Mouse (Mus musculus) liver (tissue): ENCODE measurements around the gene Rhbdl3.
"Not testable (repeated sequence)": the region's sequence is repeated elsewhere in the genome, so short reads cannot be mapped to it uniquely, and the experiment has no call there.

Source experiments
- DNase-seq: peaks from one replicate; pipeline ENCODE4 v3.0.0-alpha.2; 2020; ENCODE audit warnings: mixed read lengths

Rhbdl3 gene

DNA sequence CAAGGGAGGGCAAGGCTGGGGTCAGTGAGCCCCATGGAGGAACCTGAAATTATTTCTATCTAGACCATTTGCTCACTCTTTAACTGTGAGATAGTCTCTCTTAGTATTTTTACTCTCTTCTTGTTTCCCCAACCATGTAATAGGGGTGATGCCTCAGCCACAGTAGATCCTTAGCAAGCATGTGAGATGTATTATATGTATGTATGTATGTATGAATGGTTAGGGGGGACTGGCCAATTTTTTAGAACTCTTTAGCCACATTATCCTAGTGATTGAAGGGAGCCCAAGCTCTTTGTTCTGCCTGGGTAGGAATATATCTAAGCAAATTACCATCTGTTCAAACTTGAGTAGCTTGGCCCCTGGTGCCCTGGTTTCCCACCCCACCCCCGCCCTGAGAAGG is 12.8 kb downstream of the Rhbdl3 start:
- DNase-seq, result no peak

DNA sequence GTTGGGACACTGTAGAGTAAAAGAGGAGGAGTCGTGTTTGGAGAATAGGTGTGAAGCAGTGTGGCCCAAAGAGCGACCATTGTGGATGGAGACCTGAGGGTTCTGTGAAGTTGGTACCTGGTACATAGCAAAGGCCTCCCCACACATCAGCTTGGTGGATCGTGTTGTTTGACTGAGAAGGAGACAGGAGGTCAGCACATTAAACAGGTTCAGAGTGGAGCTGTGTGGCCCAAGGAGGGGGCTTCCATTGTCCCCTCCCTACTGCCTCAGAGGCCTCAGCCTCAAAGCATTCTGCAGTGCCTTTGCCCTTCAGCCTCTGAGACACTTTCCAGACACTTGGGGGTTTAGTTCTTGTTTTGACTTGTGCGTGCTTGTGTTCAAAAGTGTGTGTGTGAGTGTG is 13.2 kb downstream of the Rhbdl3 start:
- no peak for DNase-seq

- DNase-seq, result no peak
Observed at GRCm38 (mm10) chr11:80315743-80316639, 15.3 kb downstream of the Rhbdl3 start.

GRCm38 (mm10) chr11:80323255-80323654 is 22.5 kb downstream of the Rhbdl3 start:
- DNase-seq, result peak; percentile 30

GRCm38 (mm10) chr11:80324636-80325035 is 23.9 kb downstream of the Rhbdl3 start:
- DNase-seq, result no peak

- no peak for DNase-seq
Observed at GRCm38 (mm10) chr11:80332709-80333400, 32.1 kb downstream of the Rhbdl3 start.

- no peak for DNase-seq
Observed at GRCm38 (mm10) chr11:80335609-80336350, 35.1 kb downstream of the Rhbdl3 start.

DNA sequence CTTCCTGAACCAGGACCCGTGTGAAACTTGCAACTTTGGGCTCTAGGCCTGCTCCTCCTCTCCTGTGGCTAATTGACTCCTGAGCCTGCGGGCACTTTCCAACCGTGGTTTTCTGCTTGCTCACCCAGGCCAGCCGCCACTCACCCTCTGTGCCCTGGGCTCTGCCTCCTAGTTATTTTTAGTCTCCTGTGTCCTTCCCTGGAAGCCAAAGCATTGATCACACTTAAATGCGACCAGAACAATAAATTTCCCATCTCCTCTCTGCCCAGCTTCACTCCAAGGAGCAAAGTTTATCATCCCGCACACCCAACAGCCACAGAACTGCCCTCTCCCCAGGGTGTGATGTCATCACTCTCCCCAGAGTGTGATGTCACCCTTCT is 35.6 kb downstream of the Rhbdl3 start:
- DNase-seq, result no peak

- DNase-seq, result no peak
Observed at GRCm38 (mm10) chr11:80342482-80342881, 41.8 kb downstream of the Rhbdl3 start.

DNA sequence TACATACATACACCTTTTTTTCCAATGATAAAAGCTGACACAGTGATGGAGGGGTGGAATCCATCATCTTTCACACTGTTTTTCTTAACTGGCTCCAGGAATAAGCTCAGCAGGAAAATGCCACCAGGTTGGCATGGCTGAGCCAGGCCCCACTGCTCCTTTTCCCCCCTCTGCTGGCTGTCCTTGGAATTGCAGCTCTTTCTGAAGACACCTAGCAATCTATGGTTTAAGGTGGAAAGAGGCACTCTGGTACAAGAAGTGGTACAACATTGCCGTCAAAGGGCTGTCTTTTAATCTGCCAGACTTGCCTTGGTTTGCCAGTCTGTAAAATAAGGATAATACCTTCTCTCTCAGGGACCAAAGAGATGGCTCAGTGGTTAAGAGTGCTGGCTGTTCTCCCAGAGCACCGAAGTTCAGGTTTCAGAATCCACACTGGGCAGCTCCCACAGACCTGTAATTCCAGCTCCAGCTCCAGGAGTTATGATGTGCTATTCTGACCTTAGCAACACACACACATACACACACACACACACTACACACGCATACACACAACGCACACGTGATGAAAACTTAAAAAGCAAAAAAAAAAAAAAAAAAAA is 51.2 kb downstream of the Rhbdl3 start:
- peak; percentile 80 for DNase-seq

GRCm38 (mm10) chr11:80354832-80355231 is 54.1 kb downstream of the Rhbdl3 start:
- DNase-seq, result peak; percentile 9

DNA sequence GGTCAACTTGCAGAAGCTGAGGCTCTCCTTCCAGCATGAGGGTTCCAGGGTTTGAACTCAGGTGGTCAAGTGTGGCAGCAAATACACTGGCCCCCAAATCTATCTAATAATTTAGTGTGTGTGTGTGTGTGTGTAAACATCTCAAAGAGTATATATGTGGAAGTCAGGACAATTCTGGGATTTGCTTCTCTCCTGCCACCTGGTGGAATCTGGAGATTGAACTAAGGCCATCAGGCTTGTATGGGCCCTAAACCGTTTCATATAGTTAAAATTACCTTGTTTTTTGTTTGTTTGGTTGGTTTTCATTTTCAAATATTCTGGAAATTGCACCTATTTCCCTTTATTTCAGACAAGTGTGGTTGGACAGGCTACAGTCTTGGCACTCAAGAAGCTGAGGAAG is 68.2 kb downstream of the Rhbdl3 start:
- DNase-seq, result no peak

- DNase-seq, result no peak
Observed at GRCm38 (mm10) chr11:80376651-80377050, 75.9 kb downstream of the Rhbdl3 start.

DNA sequence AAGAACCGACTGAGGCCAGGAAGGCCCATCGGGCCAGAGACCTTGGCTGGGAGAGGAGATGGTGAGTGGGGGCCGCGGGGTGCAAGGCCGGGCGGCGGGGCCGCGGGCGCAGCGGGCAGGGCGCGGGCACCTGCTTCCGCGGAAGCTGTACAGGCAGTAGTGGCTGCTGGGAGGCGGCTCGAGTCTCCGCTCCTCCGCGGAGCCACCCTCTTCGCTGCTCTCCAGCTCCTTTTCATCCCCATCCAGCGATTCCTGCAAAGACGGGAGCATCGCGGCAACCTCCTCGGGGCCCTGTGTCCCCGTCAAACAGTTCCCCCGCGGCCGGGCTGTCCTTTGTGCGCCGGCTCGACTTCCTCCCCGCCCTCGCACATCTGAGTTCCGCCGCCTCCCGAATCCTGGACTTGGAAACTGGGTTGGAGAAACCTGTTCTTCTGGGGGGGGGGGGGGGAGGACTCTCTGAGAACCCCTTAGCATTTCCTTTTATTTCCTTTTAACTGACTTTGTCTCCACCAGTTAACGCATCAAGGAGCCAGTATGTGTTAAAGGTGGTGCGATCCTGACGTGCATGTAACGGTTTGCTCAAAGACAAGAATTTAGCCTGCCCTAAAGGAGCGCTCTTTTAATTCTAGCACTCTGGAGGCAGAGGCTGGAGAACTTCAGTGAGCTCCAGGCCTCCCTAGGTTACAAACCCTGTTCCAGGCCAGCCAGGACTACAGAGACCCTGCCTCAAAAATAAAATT is 77.2 kb downstream of the Rhbdl3 start, which contains the start of gene 5730455P16Rik:
5730455P16Rik (minus strand) TSS at position 323 of the 740 bp plus-strand sequence.
- DNase-seq, result peak; percentile 87

- DNase-seq, result not testable (repeated sequence)
Observed at GRCm38 (mm10) chr11:80378452-80379068, 77.8 kb downstream of the Rhbdl3 start.

DNA sequence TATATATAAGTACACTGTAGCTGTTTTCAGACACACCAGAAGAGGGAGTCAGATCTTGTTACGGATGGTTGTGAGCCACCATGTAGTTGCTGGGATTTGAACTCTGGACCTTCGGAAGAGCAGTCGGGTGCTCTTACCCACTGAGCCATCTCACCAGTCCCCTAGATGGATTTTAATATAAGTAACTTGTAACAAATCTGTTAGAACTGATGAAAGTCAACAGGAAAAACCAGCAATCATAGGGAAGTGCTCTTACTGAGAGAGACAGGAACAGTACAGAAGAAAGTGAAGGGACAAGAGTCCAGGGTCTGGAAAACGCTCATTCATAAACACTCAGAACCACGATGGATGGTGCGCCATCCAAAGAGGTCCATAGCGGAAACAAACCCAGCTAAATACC is 78.5 kb downstream of the Rhbdl3 start:
- not testable (repeated sequence) for DNase-seq

DNA sequence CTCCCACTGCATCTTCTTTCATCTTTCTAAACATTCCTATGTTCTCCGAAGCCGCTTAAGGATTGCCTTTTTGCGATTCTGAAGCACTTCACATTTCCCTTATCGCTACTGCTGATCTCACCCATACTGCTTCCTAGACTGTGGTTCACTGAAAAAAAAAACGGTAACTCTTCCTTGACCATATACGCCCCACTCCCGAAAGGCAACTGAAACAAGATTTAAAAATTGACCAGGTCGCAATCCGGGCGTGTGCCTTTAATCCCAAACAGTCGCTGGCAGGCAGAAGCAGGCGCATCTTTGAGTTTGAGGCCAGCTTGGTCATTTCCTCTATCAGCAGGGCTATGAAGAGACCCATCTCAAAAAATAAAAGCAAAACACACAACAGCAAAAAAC is 81.9 kb downstream of the Rhbdl3 start:
- peak; percentile 26 for DNase-seq

DNA sequence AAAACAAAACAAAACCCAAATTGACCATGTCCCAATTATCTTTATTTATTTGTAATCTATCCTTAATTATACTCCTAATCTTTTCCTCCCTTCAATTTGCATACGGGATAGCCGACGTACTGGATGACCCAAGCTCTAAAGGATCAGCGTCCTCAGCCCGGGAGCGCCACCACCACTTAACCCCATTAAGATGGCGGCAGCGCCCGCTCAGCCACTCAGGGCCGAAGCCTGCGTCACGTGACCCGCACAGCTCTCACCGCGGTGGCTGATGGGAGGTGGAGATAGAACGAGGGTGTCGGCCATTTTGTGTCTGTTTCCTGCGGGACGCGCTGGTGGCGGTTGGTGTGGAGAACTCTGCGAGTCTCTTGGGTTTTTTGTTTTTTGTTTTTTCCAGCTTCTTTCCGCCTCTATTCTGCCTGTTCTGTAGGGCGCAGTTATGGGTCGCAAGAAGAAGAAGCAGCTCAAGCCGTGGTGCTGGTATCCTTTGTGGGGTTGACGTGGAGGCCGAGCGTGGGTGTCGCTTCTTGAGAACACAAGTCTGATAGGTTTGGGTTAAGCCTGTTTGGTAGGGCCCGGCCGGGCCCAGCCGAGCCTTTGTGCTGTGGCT is 82.4 kb downstream of the Rhbdl3 start, which contains the start of gene Zfp207:
Zfp207 (plus strand) TSS at position 261 of the 607 bp plus-strand sequence.
- DNase-seq, result peak; percentile 98

DNA sequence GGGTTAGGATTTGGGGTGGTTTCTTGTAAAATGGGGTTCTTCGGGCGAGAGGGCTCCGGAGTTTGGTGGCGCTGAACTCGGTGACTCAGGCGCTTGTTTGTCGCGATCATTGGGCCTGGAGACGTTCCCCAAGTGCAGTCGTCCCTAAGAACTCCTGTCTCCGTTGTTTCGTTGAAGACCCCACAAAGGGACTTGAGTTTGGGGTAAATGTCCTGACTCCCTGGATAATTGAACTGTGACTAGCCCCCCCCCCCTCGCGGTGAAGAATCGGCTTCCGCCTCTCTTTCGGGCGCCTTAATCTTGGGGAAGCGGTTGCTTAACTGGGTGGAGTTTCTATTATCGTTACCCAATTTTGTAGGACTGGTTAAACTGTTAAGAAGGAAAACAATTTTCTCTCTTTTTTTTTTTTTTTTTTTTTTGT is 82.9 kb downstream of the Rhbdl3 start:
- DNase-seq, result peak; percentile 84

DNA sequence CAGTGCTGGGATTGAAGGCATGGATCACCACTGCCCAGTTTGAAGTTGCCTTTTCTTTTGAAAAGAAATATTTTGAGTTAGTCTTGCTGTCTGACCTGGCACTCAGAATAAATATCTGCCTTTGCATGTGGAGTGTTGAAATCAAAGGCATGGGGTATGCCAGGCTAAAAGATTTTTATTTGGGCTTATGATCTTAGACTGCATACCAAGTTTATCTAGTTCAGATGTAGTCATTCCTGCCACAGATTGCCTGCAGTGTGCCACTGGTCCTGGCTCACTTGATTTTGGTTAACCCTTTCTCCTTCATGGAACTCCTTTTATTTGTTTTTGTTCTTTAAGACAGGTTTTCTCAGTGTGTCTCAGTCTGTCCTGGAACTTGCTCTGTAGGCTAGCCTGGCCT is 83.7 kb downstream of the Rhbdl3 start:
- peak; percentile 15 for DNase-seq

- peak; percentile 10 for DNase-seq
Observed at GRCm38 (mm10) chr11:80385055-80385454, 84.3 kb downstream of the Rhbdl3 start.
